Mouse (Mus musculus): ENCODE results near the gene Cs.
A peak's percentile ranks its signal among the peaks of the same experiment; 100 is the strongest.
"Not testable (repeated sequence)": the region's sequence is repeated elsewhere in the genome, so short reads cannot be mapped to it uniquely, and the experiment has no call there.

The Cs gene

GRCm38 (mm10) chr10:128337306-128338181 is at the start of gene Cs:
Gene Cs (plus strand): TSS chr10:128337734.
- peak; percentile 100 for DNase-seq (ENCODE audit: low spot score)

GRCm38 (mm10) chr10:128290594-128290993 is 46.9 kb upstream of the Cs start:
- not testable (repeated sequence) for DNase-seq (ENCODE audit: low spot score)

GRCm38 (mm10) chr10:128296370-128297090 is 41.0 kb upstream of the Cs start:
- DNase-seq (ENCODE audit: low spot score): peak; percentile 77

GRCm38 (mm10) chr10:128297221-128297620 is 40.3 kb upstream of the Cs start:
- peak; percentile 85 for DNase-seq (ENCODE audit: low spot score)

GRCm38 (mm10) chr10:128297622-128298021 is 39.9 kb upstream of the Cs start:
- peak; percentile 98 for DNase-seq (ENCODE audit: low spot score)

GRCm38 (mm10) chr10:128298243-128298642 is 39.3 kb upstream of the Cs start:
- peak; percentile 59 for DNase-seq (ENCODE audit: low spot score)

GRCm38 (mm10) chr10:128298702-128299171 is 38.8 kb upstream of the Cs start, which contains the start of gene Il23a:
Gene Il23a (minus strand): TSS chr10:128298752.
- peak; percentile 65 for DNase-seq (ENCODE audit: low spot score)

GRCm38 (mm10) chr10:128302357-128302756 is 35.2 kb upstream of the Cs start:
- peak; percentile 41 for DNase-seq (ENCODE audit: low spot score)

GRCm38 (mm10) chr10:128302785-128303125 is 34.8 kb upstream of the Cs start:
- no peak for DNase-seq (ENCODE audit: low spot score)

GRCm38 (mm10) chr10:128303126-128304021 is 34.2 kb upstream of the Cs start, which contains the start of gene Pan2:
Gene Pan2 (plus strand): TSS chr10:128303335.
- DNase-seq (ENCODE audit: low spot score): peak; percentile 100

GRCm38 (mm10) chr10:128309654-128310053 is 27.9 kb upstream of the Cs start:
- DNase-seq (ENCODE audit: low spot score): no peak

GRCm38 (mm10) chr10:128310177-128310576 is 27.4 kb upstream of the Cs start:
- peak; percentile 99 for DNase-seq (ENCODE audit: low spot score)

- DNase-seq (ENCODE audit: low spot score): no peak
Measured at GRCm38 (mm10) chr10:128310902-128311301, 26.6 kb upstream of the Cs start.

- DNase-seq (ENCODE audit: low spot score): no peak
Measured at GRCm38 (mm10) chr10:128315578-128315977, 22.0 kb upstream of the Cs start.

GRCm38 (mm10) chr10:128321641-128322040 is 15.9 kb upstream of the Cs start:
- DNase-seq (ENCODE audit: low spot score): no peak

GRCm38 (mm10) chr10:128322141-128323108 is 15.1 kb upstream of the Cs start, which contains the start of gene Cnpy2:
Gene Cnpy2 (plus strand): TSS chr10:128322459.
- peak; percentile 95 for DNase-seq (ENCODE audit: low spot score)

- no peak for DNase-seq (ENCODE audit: low spot score)
Measured at GRCm38 (mm10) chr10:128323516-128323915, 14.0 kb upstream of the Cs start.

- DNase-seq (ENCODE audit: low spot score): no peak
Measured at GRCm38 (mm10) chr10:128326825-128327224, 10.7 kb upstream of the Cs start.

- no peak for DNase-seq (ENCODE audit: low spot score)
Measured at GRCm38 (mm10) chr10:128327610-128328009, 9.9 kb upstream of the Cs start.

All from MN1 (cell line).